Mouse (Mus musculus) brain, embryonic 14.5 days (tissue): Measurements from ENCODE around the gene Stxbp4.

Source experiments
- CTCF ChIP-seq: fragments of 200-500 bp; IDR thresholded peaks from 2 replicates; pipeline ENCODE4 v1.5.1; 2012; ENCODE audit warnings: inconsistent platforms, mild to moderate bottlenecking, moderate library complexity, borderline replicate concordance; ENCODE audit not compliant: insufficient read depth, insufficient read length; ENCODE audit errors: extremely low read depth
- POLR2A ChIP-seq: fragments of 200-500 bp; IDR thresholded peaks from 2 replicates; pipeline ENCODE4 v1.6.1; 2012; ENCODE audit warnings: mild to moderate bottlenecking, inconsistent platforms, borderline replicate concordance; ENCODE audit not compliant: poor library complexity, insufficient read depth, insufficient read length, severe bottlenecking; ENCODE audit errors: extremely low read depth

GRCm38 (mm10) chr11:90498461-90498860 is 139.4 kb downstream of the Stxbp4 start:
- TF ChIP-seq CTCF (no peak), POLR2A (no peak)
